Mouse (Mus musculus) spleen, adult 2 months (tissue): ENCODE data around the gene Morc1.

Experiments used
- CTCF ChIP-seq: fragments of 200-500 bp; IDR thresholded peaks from 2 replicates; pipeline ENCODE4 v1.5.1; 2011; ENCODE audit warnings: mild to moderate bottlenecking, inconsistent platforms; ENCODE audit not compliant: insufficient read depth, insufficient read length, insufficient replicate concordance; ENCODE audit errors: extremely low read depth
- POLR2A ChIP-seq: fragments of 200-500 bp; IDR thresholded peaks from 2 replicates; pipeline ENCODE4 v1.6.1; 2011; ENCODE audit warnings: low read depth, low read length, inconsistent platforms

DNA sequence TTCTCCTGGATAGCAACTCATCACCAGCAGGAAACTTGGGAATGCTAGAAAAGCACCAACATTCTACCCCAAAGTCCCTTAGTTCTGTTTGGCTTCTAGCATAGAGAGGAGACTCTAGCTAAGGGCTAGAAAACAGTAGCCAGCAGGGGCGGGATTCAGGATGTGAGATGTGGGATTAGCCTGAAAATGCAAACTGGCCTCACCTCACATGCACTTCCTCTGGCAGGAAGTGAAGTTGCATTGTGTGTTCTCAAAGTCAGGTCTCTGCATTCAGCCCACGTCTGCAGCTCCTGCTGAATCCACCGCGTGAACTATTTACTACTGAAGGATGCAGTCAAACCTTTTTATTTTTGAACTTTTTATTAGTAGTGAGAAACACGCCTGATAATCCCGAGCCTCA lies 154.3 kb downstream of the Morc1 start:
- TF ChIP-seq POLR2A: no peak
- TF ChIP-seq CTCF: no peak
